Mouse (Mus musculus) lung, embryonic 14.5 days (tissue): ENCODE data around the gene Zdhhc22. TPM values are rescaled to one million over a fixed set of nuclear protein-coding genes. Genes with fewer than 3 reads are reported as not detected.

ENCODE experiments used
- ATAC-seq: fragments of 200-750 bp; cut with Nextera tagmentation; 2 replicates; pipeline ENCODE4 v1.8.0; 2017; ENCODE audit warnings: mild to moderate bottlenecking, moderate TSS enrichment, moderate library complexity; ENCODE audit not compliant: insufficient read depth
- DNase-seq: peaks from one replicate; pipeline ENCODE4 v3.0.0-alpha.2; 2015
- H3K27ac ChIP-seq: fragments of 300-500 bp; sonication (generic); 2 replicates; pipeline ENCODE4 v1.5.1; 2014; ENCODE audit warnings: low read depth, mild to moderate bottlenecking, moderate library complexity
- H3K27me3 ChIP-seq: fragments of 300-500 bp; sonication (generic); 2 replicates; pipeline ENCODE4 v1.6.1; 2014; ENCODE audit warnings: low read length, control low read depth; ENCODE audit not compliant: insufficient read depth
- H3K36me3 ChIP-seq: fragments of 300-500 bp; sonication (generic); 2 replicates; pipeline ENCODE4 v1.6.1; 2014; ENCODE audit warnings: control low read depth; ENCODE audit not compliant: insufficient read depth
- H3K4me1 ChIP-seq: fragments of 300-500 bp; sonication (generic); 2 replicates; pipeline ENCODE4 v1.6.1; 2014; ENCODE audit warnings: antibody characterized with exemption, control low read depth; ENCODE audit not compliant: insufficient read depth
- H3K4me2 ChIP-seq: fragments of 300-500 bp; sonication (generic); 2 replicates; pipeline ENCODE4 v1.6.1; 2014; ENCODE audit warnings: mild to moderate bottlenecking
- H3K4me3 ChIP-seq: fragments of 300-500 bp; sonication (generic); 2 replicates; pipeline ENCODE4 v1.5.1; 2014; ENCODE audit warnings: low read depth, low read length
- H3K9ac ChIP-seq: fragments of 300-500 bp; sonication (generic); 2 replicates; pipeline ENCODE4 v1.6.1; 2014
- H3K9me3 ChIP-seq: fragments of 300-500 bp; sonication (generic); 2 replicates; pipeline ENCODE4 v1.6.1; 2016; ENCODE audit warnings: low read depth, low read length, control low read depth
- CTCF ChIP-seq: IDR thresholded peaks from 2 replicates; pipeline ENCODE4 v1.5.1; 2016; ENCODE audit warnings: antibody characterized with exemption, low read depth
- WGBS: fragments of 180-500 bp; shearing (Covaris S2); extraction: QIAGEN DNeasy Blood & Tissue Kit; methylation state at CpG from one replicate; pipeline ENCODE4 v1.1.7; 2014; 5-methylcytosine and 5-hydroxymethylcytosine counted together
- polyA plus RNA-seq: library from polyadenylated mRNA; unstranded; fragments of >200 nt; fragmentation: Nextera tagmentation; extraction: Ambion mirVana; gene quantifications from 2 replicates; pipeline ENCODE4 v1.2.1, GENCODE M21; 2014

Zdhhc22 gene
- polyA plus RNA-seq, 1 experiment from 2014 or later = not detected

GRCm38 (mm10) chr12:87003606-87004005, 13.4 kb upstream of the Zdhhc22 start:
- no peaks in the 10 kb centered on the region for H3K27me3 ChIP-seq
- WGBS = 52% methylated on average over 3 of the region's 3 CpGs
- H3K4me1 ChIP-seq = no peaks in the 10 kb centered on the region
- no peak for TF ChIP-seq CTCF
- no peak overlapping the region for H3K4me3 ChIP-seq
- no peak overlapping the region for H3K4me2 ChIP-seq
- no peak for ATAC-seq
- H3K36me3 ChIP-seq = no peaks in the 10 kb centered on the region
- DNase-seq = no peak
- no peak overlapping the region for H3K27ac ChIP-seq
- no peak overlapping the region for H3K9ac ChIP-seq
- H3K9me3 ChIP-seq = no peaks in the 10 kb centered on the region

GRCm38 (mm10) chr12:87002815-87003214, 12.6 kb upstream of the Zdhhc22 start:
- DNase-seq (no peak), ATAC-seq (no peak)
- no peak for TF ChIP-seq CTCF
- no peaks in the 10 kb centered on the region for H3K36me3 ChIP-seq
- H3K9ac ChIP-seq = no peak overlapping the region
- H3K4me1 ChIP-seq = no peaks in the 10 kb centered on the region
- 67% methylated on average over 7 of the region's 7 CpGs for WGBS
- no peak overlapping the region for H3K4me3 ChIP-seq
- no peak overlapping the region for H3K27ac ChIP-seq
- no peaks in the 10 kb centered on the region for H3K27me3 ChIP-seq
- no peaks in the 10 kb centered on the region for H3K9me3 ChIP-seq
- H3K4me2 ChIP-seq = no peak overlapping the region

DNA sequence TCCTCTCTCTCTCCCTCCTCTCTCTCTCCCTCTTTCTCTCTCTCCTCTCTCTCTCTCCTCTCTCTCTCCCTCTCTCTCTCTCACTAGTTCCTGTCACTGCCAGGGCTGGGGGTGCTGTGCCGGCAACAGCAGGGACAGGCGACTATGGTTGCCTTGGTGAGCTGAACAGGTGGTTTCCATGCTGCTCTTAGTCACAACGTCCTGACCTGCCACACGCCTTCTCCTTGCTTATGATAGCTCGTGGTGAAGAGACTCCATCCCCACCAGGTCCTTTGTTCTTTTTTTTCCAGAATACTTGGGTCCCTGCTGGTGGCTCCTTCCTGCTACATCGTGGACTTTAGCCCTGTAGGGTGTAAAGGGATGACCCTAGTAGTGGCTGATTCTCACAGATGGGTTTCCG, 12.0 kb upstream of the Zdhhc22 start:
- Histone ChIP-seq H3K9me3 (no peaks in the 10 kb centered on the region), H3K27me3 (no peaks in the 10 kb centered on the region), H3K4me1 (no peaks in the 10 kb centered on the region), H3K27ac (no peak overlapping the region), H3K9ac (no peak overlapping the region), H3K4me2 (no peak overlapping the region), H3K4me3 (no peak overlapping the region), H3K36me3 (no peaks in the 10 kb centered on the region)
- 45% methylated on average over 7 of the region's 7 CpGs for WGBS
- TF ChIP-seq CTCF = no peak
- no peak for DNase-seq
- ATAC-seq = no peak

DNA sequence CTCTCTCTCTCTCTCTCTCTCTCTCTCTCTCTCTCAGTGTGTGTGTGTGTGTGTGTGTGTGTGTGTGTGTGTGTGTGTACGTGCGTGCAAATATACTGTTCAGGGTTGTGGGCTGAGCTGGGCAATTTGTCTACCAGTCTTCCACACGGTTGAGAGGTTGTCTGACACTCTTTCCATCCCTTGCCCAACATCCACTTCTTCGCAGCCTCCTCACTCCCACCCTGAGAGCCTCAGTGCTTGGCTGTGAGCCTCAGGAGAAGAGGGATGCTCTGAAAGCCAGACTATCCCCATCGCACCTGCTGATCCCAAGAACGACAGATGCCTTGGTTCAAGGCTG, 10.6 kb upstream of the Zdhhc22 start:
- peak; percentile 1; the same call in 1 of the 2 replicates for TF ChIP-seq CTCF
- no peak overlapping the region for H3K4me2 ChIP-seq
- WGBS = 42% methylated on average over 6 of the region's 6 CpGs

GRCm38 (mm10) chr12:87000151-87000839, 10.1 kb upstream of the Zdhhc22 start:
- Histone ChIP-seq H3K9ac (no peak overlapping the region), H3K36me3 (no peaks in the 10 kb centered on the region), H3K4me2 (no peak overlapping the region), H3K4me1 (no peaks in the 10 kb centered on the region), H3K27ac (no peak overlapping the region), H3K27me3 (no peaks in the 10 kb centered on the region), H3K9me3 (no peaks in the 10 kb centered on the region), H3K4me3 (no peak overlapping the region)
- 48% methylated on average over 5 of the region's 5 CpGs for WGBS
- DNase-seq = peak; percentile 70
- peak; percentile 49 for TF ChIP-seq CTCF
- no peak for ATAC-seq

More for the DNA sequence above, 10.6 kb upstream of the Zdhhc22 start:
- ATAC-seq (no peak), DNase-seq (no peak)
- Histone ChIP-seq H3K27ac (no peak overlapping the region), H3K4me3 (no peak overlapping the region), H3K27me3 (no peaks in the 10 kb centered on the region), H3K4me1 (no peaks in the 10 kb centered on the region), H3K9me3 (no peaks in the 10 kb centered on the region), H3K9ac (no peak overlapping the region), H3K36me3 (no peaks in the 10 kb centered on the region)

DNA sequence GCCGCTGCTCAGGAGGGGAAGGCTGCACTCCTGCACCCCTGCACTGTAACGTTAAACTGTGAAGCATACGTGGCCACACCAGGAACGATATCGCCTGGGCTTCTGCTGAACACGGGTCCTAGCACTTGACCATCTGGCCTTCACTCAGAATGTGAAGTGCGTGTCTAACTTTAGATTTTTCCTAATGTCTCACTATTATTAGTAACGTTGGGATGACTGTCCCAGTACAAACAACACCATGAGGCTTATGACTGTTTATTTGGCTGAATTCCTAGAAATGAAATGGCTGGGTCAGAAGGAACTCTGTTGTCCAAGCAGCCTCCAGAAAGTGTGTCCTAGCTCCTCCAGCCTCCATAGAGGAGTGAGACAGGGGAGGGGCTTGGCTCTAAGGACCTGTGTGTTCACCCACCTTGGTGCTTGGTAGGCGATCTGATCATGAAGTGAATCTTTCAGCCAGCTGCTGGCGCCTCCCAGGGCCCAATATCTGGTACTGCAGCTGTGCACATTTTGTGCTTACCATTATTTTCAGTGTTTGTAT, 9.1 kb upstream of the Zdhhc22 start:
- no peak for ATAC-seq
- no peaks in the 10 kb centered on the region for H3K36me3 ChIP-seq
- no peak overlapping the region for H3K4me2 ChIP-seq
- no peak overlapping the region for H3K9ac ChIP-seq
- no peak overlapping the region for H3K4me3 ChIP-seq
- H3K9me3 ChIP-seq = no peaks in the 10 kb centered on the region
- no peak overlapping the region for H3K27ac ChIP-seq
- peak; percentile 55 for DNase-seq
- no peaks in the 10 kb centered on the region for H3K27me3 ChIP-seq
- WGBS = 41% methylated on average over 10 of the region's 10 CpGs
- peak; percentile 27 for TF ChIP-seq CTCF
- no peaks in the 10 kb centered on the region for H3K4me1 ChIP-seq

- no peak overlapping the region for H3K4me3 ChIP-seq
- ATAC-seq (no peak), DNase-seq (no peak)
- H3K4me2 ChIP-seq = no peak overlapping the region
- no peaks in the 10 kb centered on the region for H3K36me3 ChIP-seq
- H3K9ac ChIP-seq = no peak overlapping the region
- no peaks in the 10 kb centered on the region for H3K9me3 ChIP-seq
- no peak overlapping the region for H3K27ac ChIP-seq
- H3K4me1 ChIP-seq = no peaks in the 10 kb centered on the region
- 85% methylated on average over 4 of the region's 4 CpGs for WGBS
- peak; percentile 43; the same call in 1 of the 2 replicates for TF ChIP-seq CTCF
- no peaks in the 10 kb centered on the region for H3K27me3 ChIP-seq
Observed at GRCm38 (mm10) chr12:86998699-86999098, 8.5 kb upstream of the Zdhhc22 start.

DNA sequence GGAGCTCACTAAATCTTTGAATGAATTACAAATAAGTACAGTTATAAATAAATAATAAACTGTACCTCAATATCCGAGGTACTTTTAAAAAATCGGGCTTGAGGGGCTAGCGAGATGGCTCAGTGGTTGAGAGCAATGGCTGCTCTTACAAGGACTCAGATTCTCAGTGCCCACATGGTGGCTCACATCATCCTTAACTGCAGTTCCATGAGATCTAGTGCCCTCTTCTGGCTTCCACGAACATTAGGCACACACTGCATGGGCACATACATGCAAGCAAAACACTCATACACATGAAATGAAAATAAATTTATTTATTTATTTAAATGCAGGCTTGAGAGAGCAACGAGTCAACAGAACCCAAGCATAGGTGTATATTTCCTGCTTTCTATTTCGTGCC, 5.7 kb upstream of the Zdhhc22 start:
- Histone ChIP-seq H3K4me3 (no peak overlapping the region), H3K4me1 (no peaks in the 10 kb centered on the region), H3K27ac (no peak overlapping the region), H3K27me3 (peaks cover 7% of the 10 kb centered on the region), H3K4me2 (no peak overlapping the region), H3K36me3 (no peaks in the 10 kb centered on the region), H3K9me3 (no peaks in the 10 kb centered on the region), H3K9ac (no peak overlapping the region)
- WGBS = 66% methylated on average over 6 of the region's 6 CpGs
- DNase-seq = no peak
- TF ChIP-seq CTCF = no peak
- no peak for ATAC-seq
